Mouse (Mus musculus) brain, embryonic 14.5 days (tissue): Measurements from ENCODE around the gene Klf7.

Experiments used
- CTCF ChIP-seq: fragments of 200-500 bp; IDR thresholded peaks from 2 replicates; pipeline ENCODE4 v1.5.1; 2012; ENCODE audit warnings: inconsistent platforms, mild to moderate bottlenecking, moderate library complexity, borderline replicate concordance; ENCODE audit not compliant: insufficient read depth, insufficient read length; ENCODE audit errors: extremely low read depth
- POLR2A ChIP-seq: fragments of 200-500 bp; IDR thresholded peaks from 2 replicates; pipeline ENCODE4 v1.6.1; 2012; ENCODE audit warnings: mild to moderate bottlenecking, inconsistent platforms, borderline replicate concordance; ENCODE audit not compliant: poor library complexity, insufficient read depth, insufficient read length, severe bottlenecking; ENCODE audit errors: extremely low read depth

DNA sequence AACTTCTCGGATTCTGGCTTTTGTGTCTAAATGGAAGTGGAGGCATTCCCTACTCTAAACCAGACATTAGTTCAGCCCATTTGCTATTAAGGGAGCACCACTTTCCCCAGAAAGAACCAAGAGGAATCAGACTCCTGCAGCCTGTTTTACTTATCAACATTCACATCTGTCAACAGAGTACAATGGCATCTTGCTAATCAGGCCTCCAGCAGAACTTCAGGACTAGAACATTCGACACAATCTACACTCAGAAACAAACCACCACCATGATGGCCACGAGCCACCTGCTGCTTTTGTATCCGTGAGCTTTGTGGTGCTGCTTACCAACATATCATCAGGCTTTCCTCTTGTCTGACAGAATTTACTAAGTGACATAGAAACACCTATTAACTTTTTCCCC is 23.3 kb downstream of the Klf7 start:
- TF ChIP-seq POLR2A (no peak), CTCF (no peak)
